Mouse (Mus musculus) CH12.LX (cell line): ENCODE results near the gene Man2a1. TPM values are rescaled to one million over a fixed set of nuclear protein-coding genes. Genes with fewer than 3 reads are reported as not detected.

Source experiments
- DNase-seq: peaks from one replicate; pipeline ENCODE4 v3.0.0-alpha.2; 2013; ENCODE audit errors: extremely low read depth
- H3K27ac ChIP-seq: 2 replicates; pipeline ENCODE4 v1.5.1; 2012; ENCODE audit warnings: low read depth, mild to moderate bottlenecking, control low read depth, moderate library complexity; ENCODE audit not compliant: insufficient read depth
- H3K27me3 ChIP-seq: replicated peaks from 2 replicates; pipeline ENCODE3; 2012; ENCODE audit warnings: inconsistent platforms
- H3K36me3 ChIP-seq, 2 experiments: replicated peaks in 1 of 2; 2 replicates each; pipeline versions ENCODE3 to v1.6.1; 2012; ENCODE audit warnings: inconsistent platforms in 1 of 2, low read length in 1 of 2, mild to moderate bottlenecking in 1 of 2, mixed read lengths in 1 of 2, moderate library complexity in 1 of 2; ENCODE audit not compliant: control insufficient read depth in 1 of 2, insufficient read depth in 1 of 2
- H3K4me1 ChIP-seq, 2 experiments: 2 replicates each; pipeline ENCODE4 v1.6.1; 2012; ENCODE audit warnings: inconsistent platforms in 1 of 2, moderate library complexity in 1 of 2; ENCODE audit not compliant: insufficient read depth in 2 of 2, control insufficient read depth in 1 of 2
- H3K4me2 ChIP-seq: 2 replicates; pipeline ENCODE4 v1.6.1; 2012; ENCODE audit warnings: low read depth, mild to moderate bottlenecking, control low read depth; ENCODE audit not compliant: poor library complexity, insufficient read depth, severe bottlenecking
- H3K4me3 ChIP-seq, 3 experiments: fragments of 150-350 bp in 1 of 3; sonication (generic) in 1 of 3; replicated peaks in 1 of 3; 2 replicates each; pipeline versions ENCODE3 to v1.5.1; 2011 to 2012; ENCODE audit warnings: low read depth in 2 of 3, low read length in 2 of 3, mild to moderate bottlenecking in 2 of 3, moderate library complexity in 2 of 3, control low read depth in 1 of 3, improper control_type of control experiment in 1 of 3, inconsistent platforms in 1 of 3, mixed read lengths in 1 of 3; ENCODE audit not compliant: poor library complexity in 1 of 3
- H3K79me2 ChIP-seq: replicated peaks from 2 replicates; pipeline ENCODE4 v1.6.1; 2012; ENCODE audit warnings: mild to moderate bottlenecking, moderate library complexity; ENCODE audit not compliant: control insufficient read depth, poor library complexity, insufficient read depth, severe bottlenecking; ENCODE audit errors: extremely low read depth
- H3K9ac ChIP-seq: 2 replicates; pipeline ENCODE4 v1.6.1; 2012; ENCODE audit warnings: low read depth, mild to moderate bottlenecking, control low read depth, moderate library complexity; ENCODE audit not compliant: insufficient read depth
- H3K9me3 ChIP-seq: replicated peaks from 2 replicates; pipeline ENCODE3; 2012; ENCODE audit warnings: low read length, inconsistent platforms, mixed read lengths
- BHLHE40 ChIP-seq: IDR thresholded peaks from 2 replicates; pipeline ENCODE4 v1.6.1; 2011; ENCODE audit warnings: mild to moderate bottlenecking, low read depth, low read length, improper control_type of control experiment
- CHD1 ChIP-seq: IDR thresholded peaks from 2 replicates; pipeline ENCODE4 v1.6.1; 2012; ENCODE audit warnings: low read depth, low read length, improper control_type of control experiment, inconsistent platforms
- CHD2 ChIP-seq: IDR thresholded peaks from 2 replicates; pipeline ENCODE4 v1.6.1; 2011; ENCODE audit warnings: low read length, improper control_type of control experiment
- CTCF ChIP-seq, 2 experiments: IDR thresholded peaks in 1 of 2; conservative IDR thresholded peaks in 1 of 2; 2 replicates each; pipeline ENCODE4 v1.5.1; 2011 to 2012; ENCODE audit warnings: low read depth in 2 of 2, low read length in 2 of 2, improper control_type of control experiment in 1 of 2, inconsistent platforms in 1 of 2, mild to moderate bottlenecking in 1 of 2, moderate library complexity in 1 of 2
- E2F4 ChIP-seq: IDR thresholded peaks from 2 replicates; pipeline ENCODE4 v1.6.1; 2011; ENCODE audit warnings: low read depth, low read length, improper control_type of control experiment; ENCODE audit not compliant: insufficient replicate concordance
- ELF1 ChIP-seq: IDR thresholded peaks from 2 replicates; pipeline ENCODE4 v1.6.1; 2014; ENCODE audit warnings: low read depth, mild to moderate bottlenecking, inconsistent platforms, low read length, improper control_type of control experiment
- HCFC1 ChIP-seq: IDR thresholded peaks from 2 replicates; pipeline ENCODE4 v1.6.1; 2012; ENCODE audit warnings: low read depth, mild to moderate bottlenecking, inconsistent platforms, low read length, improper control_type of control experiment
- JUN ChIP-seq: IDR thresholded peaks from 2 replicates; pipeline ENCODE4 v1.6.1; 2011; ENCODE audit warnings: low read depth, mild to moderate bottlenecking, low read length, improper control_type of control experiment, moderate library complexity; ENCODE audit not compliant: insufficient read depth
- JUND ChIP-seq: conservative IDR thresholded peaks from 2 replicates; pipeline ENCODE4 v1.6.1; 2011; ENCODE audit warnings: low read depth, low read length, improper control_type of control experiment
- KAT2A ChIP-seq: IDR thresholded peaks from 2 replicates; pipeline ENCODE4 v1.6.1; 2012; ENCODE audit warnings: low read length, improper control_type of control experiment, inconsistent platforms; ENCODE audit not compliant: insufficient replicate concordance
- MAZ ChIP-seq: IDR thresholded peaks from 2 replicates; pipeline ENCODE4 v1.6.1; 2012; ENCODE audit warnings: low read depth, mild to moderate bottlenecking, inconsistent platforms, low read length, improper control_type of control experiment, moderate library complexity
- MEF2A ChIP-seq: IDR thresholded peaks from 2 replicates; pipeline ENCODE4 v1.6.1; 2014; ENCODE audit warnings: low read depth, mild to moderate bottlenecking, inconsistent platforms, low read length, improper control_type of control experiment, borderline replicate concordance
- MXI1 ChIP-seq: IDR thresholded peaks from 2 replicates; pipeline ENCODE4 v1.6.1; 2011; ENCODE audit warnings: mild to moderate bottlenecking, low read depth, low read length, improper control_type of control experiment
- NRF1 ChIP-seq: IDR thresholded peaks from 2 replicates; pipeline ENCODE4 v1.6.1; 2014; ENCODE audit warnings: low read depth, mild to moderate bottlenecking, inconsistent platforms, low read length, improper control_type of control experiment, moderate library complexity
- PAX5 ChIP-seq: IDR thresholded peaks from 2 replicates; pipeline ENCODE4 v1.6.1; 2012; ENCODE audit warnings: low read length, inconsistent platforms, mixed read lengths
- POLR2A ChIP-seq: IDR thresholded peaks from 2 replicates; pipeline ENCODE4 v1.6.1; 2011; ENCODE audit warnings: low read depth, mild to moderate bottlenecking, improper control_type of control experiment, low read length
- RAD21 ChIP-seq: IDR thresholded peaks from 2 replicates; pipeline ENCODE4 v1.6.1; 2011; ENCODE audit warnings: low read depth, mild to moderate bottlenecking, low read length, improper control_type of control experiment, moderate library complexity
- RCOR1 ChIP-seq: conservative IDR thresholded peaks from 2 replicates; pipeline ENCODE4 v1.6.1; 2012; ENCODE audit warnings: low read depth, mild to moderate bottlenecking, inconsistent platforms, low read length, improper control_type of control experiment
- SMC3 ChIP-seq: IDR thresholded peaks from 2 replicates; pipeline ENCODE4 v1.6.1; 2011; ENCODE audit warnings: low read depth, low read length, improper control_type of control experiment
- UBTF ChIP-seq: IDR thresholded peaks from 2 replicates; pipeline ENCODE4 v1.6.1; 2012; ENCODE audit warnings: low read depth, mild to moderate bottlenecking, inconsistent platforms, low read length, improper control_type of control experiment, moderate library complexity
- USF2 ChIP-seq: conservative IDR thresholded peaks from 2 replicates; pipeline ENCODE4 v1.6.1; 2011; ENCODE audit warnings: low read depth, low read length, improper control_type of control experiment
- ZC3H11A ChIP-seq: IDR thresholded peaks from 2 replicates; pipeline ENCODE4 v1.6.1; 2012; ENCODE audit warnings: low read depth, mild to moderate bottlenecking, inconsistent platforms, low read length, improper control_type of control experiment
- ZKSCAN1 ChIP-seq: IDR thresholded peaks from 2 replicates; pipeline ENCODE4 v1.6.1; 2012; ENCODE audit warnings: low read depth, inconsistent platforms, low read length, improper control_type of control experiment, borderline replicate concordance
- ZMIZ1 ChIP-seq: IDR thresholded peaks from 2 replicates; pipeline ENCODE4 v1.6.1; 2012; ENCODE audit warnings: low read depth, mild to moderate bottlenecking, inconsistent platforms, low read length, improper control_type of control experiment
- ZNF384 ChIP-seq: IDR thresholded peaks from 2 replicates; pipeline ENCODE4 v1.6.1; 2012; ENCODE audit warnings: low read depth, low read length, improper control_type of control experiment, inconsistent platforms
- dilution Hi-C: fragments of 300-500 bp; cut with MboI; formaldehyde crosslinking; loops from 2 replicates; pipeline ENCODE4 v1.14.3; 2020; ENCODE audit warnings: low sequenced_read_pairs; ENCODE audit not compliant: extremely low pct_unique_long_range_greater_than_20kb, extremely low pct_ligation_motif_present
- in situ Hi-C: fragments of 300-500 bp; cut with MboI; formaldehyde crosslinking; loops from 3 replicates; pipeline ENCODE4 v1.14.3; 2019; ENCODE audit warnings: low sequenced_read_pairs, low pct_ligation_motif_present, low pct_unique_long_range_greater_than_20kb, mixed read lengths
- polyA plus RNA-seq: library from polyadenylated mRNA; unstranded; fragments of >175 nt; gene quantifications from 2 replicates; pipeline ENCODE4 v1.2.1, GENCODE M21; 2012; ENCODE audit warnings: low read depth; ENCODE audit not compliant: insufficient read length
- total RNA-seq, 2 experiments: library from RNA; depleted of rRNA; stranded (reverse); fragments of 300-350 nt in 1 of 2; fragments of >200 nt in 1 of 2; gene quantifications; 2 replicates each; pipeline ENCODE4 v1.2.3; 2012 to 2014

The Man2a1 gene
- total and polyA plus RNA-seq, 3 experiments, result 7.9 to 15.4 (median 11.9) TPM

- in situ Hi-C loops, result loop anchor here (10.0 to 25.0 kb wide), 2 partner anchors 145 to 253 kb away; no protein-coding TSS in a partner anchor
- no peaks in the 10 kb centered on the region for H3K9me3 ChIP-seq
- DNase-seq, result no peak
Observed at GRCm38 (mm10) chr17:64609741-64610140, 9.2 kb downstream of the Man2a1 start.

GRCm38 (mm10) chr17:64611426-64611825 lies 10.9 kb downstream of the Man2a1 start:
- TF ChIP-seq ZKSCAN1 (no peak), NRF1 (no peak), ZC3H11A (no peak), RAD21 (no peak), ZNF384 (no peak), KAT2A (no peak), PAX5 (no peak), SMC3 (no peak), CTCF (conservative IDR thresholded peaks at IDR 0.05 in 1 of 2, IDR thresholded peaks at IDR 0.05 in 1 of 2; ENCODE audit: low read depth in 2 of 2, low read length in 2 of 2) (no peak), E2F4 (no peak), RCOR1 (no peak), BHLHE40 (no peak)
- Histone ChIP-seq H3K4me2 (no peak overlapping the region), H3K79me2 (no peaks in the 10 kb centered on the region), H3K9ac (no peak overlapping the region), H3K27me3 (no peaks in the 10 kb centered on the region), H3K4me3 (no peak overlapping the region), H3K27ac (no peak overlapping the region), H3K4me1 (peaks cover 12 to 23% of the 10 kb centered on the region in 2 experiments), H3K9me3 (no peaks in the 10 kb centered on the region), H3K36me3 (peaks cover 0 to 58% of the 10 kb centered on the region in 2 experiments)
- in situ Hi-C loops, result loop anchor here (10.0 to 25.0 kb wide), 2 partner anchors 143 to 251 kb away; no protein-coding TSS in a partner anchor
- no peak for DNase-seq
- dilution Hi-C loops, result no loop called here

More at GRCm38 (mm10) chr17:64609741-64610140, 9.2 kb downstream of the Man2a1 start:
- H3K36me3 ChIP-seq, result peaks cover 0 to 45% of the 10 kb centered on the region in 2 experiments
- dilution Hi-C loops, result no loop called here
- no peak overlapping the region for H3K9ac ChIP-seq
- no peaks in the 10 kb centered on the region for H3K27me3 ChIP-seq
- H3K4me1 ChIP-seq, result peaks cover under 1 to 23% of the 10 kb centered on the region in 2 experiments
- H3K4me3 ChIP-seq, result no peak overlapping the region
- no peak overlapping the region for H3K4me2 ChIP-seq
- H3K27ac ChIP-seq, result no peak overlapping the region
- no peaks in the 10 kb centered on the region; the same call in 1 of the 2 replicates for H3K79me2 ChIP-seq
- TF ChIP-seq ZMIZ1, result no peak
- TF ChIP-seq ELF1, result no peak
- no peak for TF ChIP-seq UBTF
- TF ChIP-seq JUND, result no peak
- TF ChIP-seq JUN, result no peak
- no peak for TF ChIP-seq MAZ
- TF ChIP-seq PAX5, result no peak
- TF ChIP-seq CHD2, result no peak
- no peak for TF ChIP-seq MEF2A
- TF ChIP-seq E2F4, result no peak
- TF ChIP-seq CHD1, result no peak
- no peak for TF ChIP-seq USF2
- TF ChIP-seq CTCF (conservative IDR thresholded peaks at IDR 0.05 in 1 of 2, IDR thresholded peaks at IDR 0.05 in 1 of 2; ENCODE audit: low read depth in 2 of 2, low read length in 2 of 2), result no peak
- TF ChIP-seq HCFC1, result no peak
- no peak for TF ChIP-seq BHLHE40
- TF ChIP-seq POLR2A, result no peak
- no peak for TF ChIP-seq MXI1
- TF ChIP-seq ZKSCAN1, result no peak
